Mouse (Mus musculus): ENCODE results near the gene Itga11. TPM values are rescaled to one million over a fixed set of nuclear protein-coding genes. Genes with fewer than 3 reads are reported as not detected.
"Not testable (repeated sequence)": the region's sequence is repeated elsewhere in the genome, so short reads cannot be mapped to it uniquely, and the experiment has no call there.

Itga11 gene
- polyA plus RNA-seq, 1 experiment from 2014 or later: 0.50 TPM

DNA sequence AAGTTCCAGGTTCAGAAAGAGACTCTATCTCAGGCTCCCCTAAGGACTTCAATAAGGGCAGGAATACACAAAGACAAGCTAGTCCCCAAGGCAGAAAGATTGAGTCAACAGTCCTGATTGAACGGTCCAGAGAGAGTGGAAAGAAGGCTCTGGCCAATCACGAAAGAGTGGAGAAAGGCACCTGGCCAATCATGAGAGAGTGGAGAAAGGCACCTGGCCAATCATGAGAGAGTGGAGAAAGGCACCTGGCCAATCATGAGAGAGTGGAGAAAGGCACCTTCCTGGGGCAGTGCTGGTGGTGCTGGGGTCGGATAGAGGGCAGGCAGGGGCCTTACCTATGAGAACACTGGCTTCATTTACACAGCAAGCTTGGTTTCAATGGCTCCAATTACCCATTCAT is 28.2 kb upstream of the Itga11 start:
- no peaks in the 10 kb centered on the region for H3K4me1 ChIP-seq (ENCODE audit: control insufficient read depth, insufficient read depth, low read length)
- H3K9ac ChIP-seq (ENCODE audit: low read length): no peak overlapping the region
- no peak overlapping the region for H3K4me3 ChIP-seq (ENCODE audit: low read length)
- 80% methylated on average over 3 of the region's 3 CpGs for WGBS
- no peaks in the 10 kb centered on the region for H3K27me3 ChIP-seq (ENCODE audit: control insufficient read depth, insufficient read depth, low read length)
- no peak overlapping the region for H3K27ac ChIP-seq (ENCODE audit: low read length)
- no peaks in the 10 kb centered on the region for H3K36me3 ChIP-seq (ENCODE audit: control insufficient read depth, insufficient read depth)
- no peak for ATAC-seq (replicated peaks; ENCODE audit: extremely low read depth, insufficient read depth, low FRiP score)
- H3K4me2 ChIP-seq (ENCODE audit: low read depth, low read length): no peak overlapping the region
- H3K9me3 ChIP-seq (replicated peaks; ENCODE audit: control insufficient read depth, low read length): no peaks in the 10 kb centered on the region

DNA sequence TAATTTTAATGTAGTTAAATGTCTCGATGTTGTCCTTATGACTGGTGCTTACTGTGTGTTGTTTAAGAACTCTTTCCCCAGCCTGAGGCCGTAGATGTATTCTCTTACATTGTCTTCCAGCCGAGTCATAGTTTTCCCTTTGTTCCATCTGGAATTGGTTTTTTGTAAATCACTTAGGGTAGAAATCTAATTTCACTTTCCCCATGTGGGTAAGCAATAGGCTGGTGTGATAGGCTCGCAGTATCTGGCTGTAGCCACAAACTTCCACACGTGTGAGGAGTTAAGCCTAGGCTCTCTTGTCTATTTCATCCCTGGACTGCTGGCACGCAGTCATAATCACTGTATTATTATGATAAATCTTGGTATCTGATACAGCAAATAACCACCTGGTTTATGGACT is 26.9 kb upstream of the Itga11 start:
- no peak overlapping the region for H3K4me3 ChIP-seq (ENCODE audit: low read length)
- 86% methylated on average over 6 of the region's 6 CpGs for WGBS
- H3K27me3 ChIP-seq (ENCODE audit: control insufficient read depth, insufficient read depth, low read length): no peaks in the 10 kb centered on the region
- no peaks in the 10 kb centered on the region for H3K36me3 ChIP-seq (ENCODE audit: control insufficient read depth, insufficient read depth)
- H3K4me2 ChIP-seq (ENCODE audit: low read depth, low read length): no peak overlapping the region
- H3K4me1 ChIP-seq (ENCODE audit: control insufficient read depth, insufficient read depth, low read length): no peaks in the 10 kb centered on the region
- H3K27ac ChIP-seq (ENCODE audit: low read length): no peak overlapping the region
- ATAC-seq (replicated peaks; ENCODE audit: extremely low read depth, insufficient read depth, low FRiP score): no peak
- H3K9ac ChIP-seq (ENCODE audit: low read length): no peak overlapping the region
- H3K9me3 ChIP-seq (replicated peaks; ENCODE audit: control insufficient read depth, low read length): no peaks in the 10 kb centered on the region

DNA sequence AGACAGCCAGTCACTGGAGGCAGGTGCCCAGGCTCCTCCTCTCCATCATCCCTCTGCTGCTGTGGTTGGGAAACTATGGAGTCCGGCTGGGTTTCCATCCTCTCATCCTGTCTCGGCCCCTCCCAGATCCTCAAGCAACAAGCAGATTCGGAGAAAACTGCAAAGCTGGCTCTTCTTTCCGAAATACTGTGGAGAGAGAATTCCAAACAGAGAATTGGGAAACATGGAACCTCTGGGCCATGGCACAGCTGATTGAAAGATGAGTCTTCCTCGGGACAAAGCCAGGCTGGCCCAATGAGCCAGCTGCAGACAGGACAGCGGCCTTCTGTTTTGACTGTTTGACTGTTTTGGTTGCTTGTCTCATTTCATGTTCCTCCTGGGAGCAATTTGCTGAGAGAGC is 23.3 kb upstream of the Itga11 start:
- Histone ChIP-seq H3K27me3 (ENCODE audit: control insufficient read depth, insufficient read depth, low read length) (no peaks in the 10 kb centered on the region), H3K4me1 (ENCODE audit: control insufficient read depth, insufficient read depth, low read length) (no peaks in the 10 kb centered on the region), H3K9me3 (replicated peaks; ENCODE audit: control insufficient read depth, low read length) (no peaks in the 10 kb centered on the region), H3K9ac (ENCODE audit: low read length) (no peak overlapping the region), H3K27ac (ENCODE audit: low read length) (no peak overlapping the region), H3K4me3 (ENCODE audit: low read length) (no peak overlapping the region), H3K4me2 (ENCODE audit: low read depth, low read length) (no peak overlapping the region), H3K36me3 (ENCODE audit: control insufficient read depth, insufficient read depth) (no peaks in the 10 kb centered on the region)
- no peak for ATAC-seq (replicated peaks; ENCODE audit: extremely low read depth, insufficient read depth, low FRiP score)
- WGBS: 65% methylated on average over 6 of the region's 6 CpGs

DNA sequence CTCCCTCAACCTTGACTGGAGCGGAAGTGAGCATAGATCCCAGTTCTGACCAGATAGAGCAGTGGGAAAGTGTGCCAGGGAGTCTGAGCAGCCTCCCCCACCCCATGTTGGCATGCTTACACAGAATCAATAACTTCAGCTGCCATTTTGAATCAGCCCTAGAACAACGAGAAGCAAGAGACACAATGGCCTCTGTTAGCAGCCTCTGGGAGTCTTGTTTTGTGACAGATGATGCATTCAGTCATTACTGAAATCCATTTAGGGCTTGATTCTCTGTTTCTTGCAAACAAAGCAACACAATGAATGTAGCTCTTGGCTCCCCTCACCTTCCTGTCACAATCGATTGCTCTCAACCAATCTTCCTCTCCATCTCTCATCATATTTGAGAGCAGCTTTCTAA is 19.6 kb upstream of the Itga11 start:
- Histone ChIP-seq H3K4me1 (ENCODE audit: control insufficient read depth, insufficient read depth, low read length) (no peaks in the 10 kb centered on the region), H3K36me3 (ENCODE audit: control insufficient read depth, insufficient read depth) (no peaks in the 10 kb centered on the region), H3K4me2 (ENCODE audit: low read depth, low read length) (no peak overlapping the region), H3K9me3 (replicated peaks; ENCODE audit: control insufficient read depth, low read length) (no peaks in the 10 kb centered on the region), H3K4me3 (ENCODE audit: low read length) (no peak overlapping the region), H3K9ac (ENCODE audit: low read length) (no peak overlapping the region), H3K27me3 (ENCODE audit: control insufficient read depth, insufficient read depth, low read length) (no peaks in the 10 kb centered on the region), H3K27ac (ENCODE audit: low read length) (no peak overlapping the region)
- WGBS: 83% methylated on average over 3 of the region's 3 CpGs
- no peak for ATAC-seq (replicated peaks; ENCODE audit: extremely low read depth, insufficient read depth, low FRiP score)

DNA sequence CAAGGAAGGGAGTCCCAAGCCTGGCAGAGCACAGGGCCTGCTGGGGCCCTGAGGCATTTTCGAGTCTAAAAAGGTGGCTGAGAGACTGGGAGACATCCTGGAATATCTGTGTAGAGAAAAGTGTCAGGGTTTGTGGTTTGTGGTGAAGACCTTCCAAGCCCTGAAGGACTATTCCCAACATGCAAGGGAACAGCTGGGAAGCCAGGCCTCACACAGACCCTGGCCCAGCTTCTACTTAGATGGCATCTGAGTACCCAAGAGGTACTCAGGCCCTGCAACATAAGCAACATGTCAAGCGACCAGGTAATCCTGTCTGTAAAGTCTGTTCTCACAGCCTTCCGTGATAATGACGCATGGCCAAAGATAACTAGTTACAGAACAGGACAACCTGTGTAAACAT is 18.6 kb upstream of the Itga11 start:
- Histone ChIP-seq H3K27me3 (ENCODE audit: control insufficient read depth, insufficient read depth, low read length) (no peaks in the 10 kb centered on the region), H3K4me2 (ENCODE audit: low read depth, low read length) (no peak overlapping the region), H3K9me3 (replicated peaks; ENCODE audit: control insufficient read depth, low read length) (no peaks in the 10 kb centered on the region), H3K9ac (ENCODE audit: low read length) (no peak overlapping the region), H3K4me3 (ENCODE audit: low read length) (no peak overlapping the region), H3K4me1 (ENCODE audit: control insufficient read depth, insufficient read depth, low read length) (no peaks in the 10 kb centered on the region), H3K36me3 (ENCODE audit: control insufficient read depth, insufficient read depth) (no peaks in the 10 kb centered on the region), H3K27ac (ENCODE audit: low read length) (no peak overlapping the region)
- ATAC-seq (replicated peaks; ENCODE audit: extremely low read depth, insufficient read depth, low FRiP score): no peak
- 61% methylated on average over 4 of the region's 4 CpGs for WGBS

DNA sequence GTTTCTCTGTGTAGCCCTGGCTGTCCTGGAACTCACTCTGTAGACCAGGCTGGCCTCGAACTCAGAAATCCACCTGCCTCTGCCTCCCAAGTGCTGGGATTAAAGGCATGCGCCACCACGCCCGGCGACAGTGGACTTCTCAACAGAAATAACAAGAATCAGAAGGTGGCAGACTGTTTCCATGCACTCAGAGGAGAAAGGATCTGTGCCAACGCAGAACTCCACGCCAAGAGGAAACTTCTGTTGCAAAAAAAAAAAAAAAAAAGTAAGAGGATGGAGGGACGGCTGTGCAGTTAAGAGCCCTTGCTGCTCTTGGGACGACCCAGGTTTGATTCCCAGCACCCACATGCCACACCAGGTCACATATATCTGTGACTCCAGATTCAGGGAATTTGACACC is 16.7 kb upstream of the Itga11 start:
- not testable (repeated sequence) for H3K4me3 ChIP-seq (ENCODE audit: low read length); H3K9ac ChIP-seq (ENCODE audit: low read length); H3K36me3 ChIP-seq (ENCODE audit: control insufficient read depth, insufficient read depth); H3K4me1 ChIP-seq (ENCODE audit: control insufficient read depth, insufficient read depth, low read length); H3K27me3 ChIP-seq (ENCODE audit: control insufficient read depth, insufficient read depth, low read length); H3K4me2 ChIP-seq (ENCODE audit: low read depth, low read length); ATAC-seq (replicated peaks; ENCODE audit: extremely low read depth, insufficient read depth, low FRiP score); H3K9me3 ChIP-seq (replicated peaks; ENCODE audit: control insufficient read depth, low read length); H3K27ac ChIP-seq (ENCODE audit: low read length)
- 89% methylated on average over 9 of the region's 9 CpGs for WGBS

DNA sequence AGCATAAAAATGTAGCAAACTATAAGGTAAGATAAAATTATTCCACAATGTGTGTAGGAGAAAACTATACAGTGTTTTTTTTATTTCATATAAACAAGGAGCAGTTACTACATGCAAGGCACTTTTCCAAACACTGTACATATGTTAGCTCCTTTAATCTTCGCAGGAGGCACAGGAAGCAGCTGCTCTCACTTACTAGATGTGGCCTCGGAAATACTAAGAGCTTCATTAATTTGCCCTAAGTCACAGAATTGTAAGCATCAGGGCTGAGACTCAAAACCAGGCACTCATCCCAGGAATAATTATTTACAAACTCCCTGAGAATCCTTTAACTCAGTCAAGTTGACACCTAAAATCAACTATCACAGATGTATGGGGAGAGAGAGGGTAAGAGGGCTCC is 14.2 kb upstream of the Itga11 start:
- Histone ChIP-seq H3K27ac (ENCODE audit: low read length) (no peak overlapping the region), H3K27me3 (ENCODE audit: control insufficient read depth, insufficient read depth, low read length) (no peaks in the 10 kb centered on the region), H3K4me1 (ENCODE audit: control insufficient read depth, insufficient read depth, low read length) (no peaks in the 10 kb centered on the region), H3K4me3 (ENCODE audit: low read length) (no peak overlapping the region), H3K9ac (ENCODE audit: low read length) (no peak overlapping the region), H3K36me3 (ENCODE audit: control insufficient read depth, insufficient read depth) (no peaks in the 10 kb centered on the region), H3K4me2 (ENCODE audit: low read depth, low read length) (no peak overlapping the region), H3K9me3 (replicated peaks; ENCODE audit: control insufficient read depth, low read length) (no peaks in the 10 kb centered on the region)
- no peak for ATAC-seq (replicated peaks; ENCODE audit: extremely low read depth, insufficient read depth, low FRiP score)
- 65% methylated on average over 2 of the region's 2 CpGs for WGBS

DNA sequence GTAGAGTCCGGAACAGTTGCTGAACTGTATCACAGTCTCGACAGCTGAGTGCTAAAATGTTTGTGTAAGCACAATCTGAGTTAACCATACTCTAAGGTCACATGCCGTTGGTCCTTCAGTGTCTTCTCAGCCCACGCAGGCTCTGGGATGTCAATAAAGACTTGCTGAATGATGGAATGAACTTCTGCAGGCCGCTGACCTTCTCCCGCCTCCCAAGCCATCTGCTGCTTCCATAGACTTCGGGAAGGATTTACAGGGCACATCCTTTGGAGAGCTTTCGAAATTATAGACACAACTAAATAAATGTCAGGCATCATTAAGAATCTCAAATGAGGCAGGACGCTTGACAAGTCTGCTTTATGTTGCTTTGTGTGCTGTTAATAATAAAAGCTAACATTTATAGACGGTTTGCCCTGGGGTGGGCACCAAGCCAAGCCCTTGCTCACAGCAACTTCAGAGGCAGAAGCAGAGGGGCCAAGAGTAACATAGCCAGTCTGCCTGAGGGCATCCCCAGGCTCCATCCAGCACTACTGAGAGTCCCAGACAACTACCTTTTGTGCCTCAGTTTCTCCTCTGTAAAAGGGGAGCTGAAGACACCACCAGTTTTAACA is 13.4 kb upstream of the Itga11 start:
- WGBS: 46% methylated on average over 10 of the region's 10 CpGs
- Histone ChIP-seq H3K4me3 (ENCODE audit: low read length) (no peak overlapping the region), H3K9me3 (replicated peaks; ENCODE audit: control insufficient read depth, low read length) (no peaks in the 10 kb centered on the region), H3K4me1 (ENCODE audit: control insufficient read depth, insufficient read depth, low read length) (no peaks in the 10 kb centered on the region), H3K36me3 (ENCODE audit: control insufficient read depth, insufficient read depth) (no peaks in the 10 kb centered on the region), H3K27ac (ENCODE audit: low read length) (no peak overlapping the region), H3K9ac (ENCODE audit: low read length) (no peak overlapping the region), H3K27me3 (ENCODE audit: control insufficient read depth, insufficient read depth, low read length) (no peaks in the 10 kb centered on the region), H3K4me2 (ENCODE audit: low read depth, low read length) (no peak overlapping the region)
- no peak for ATAC-seq (replicated peaks; ENCODE audit: extremely low read depth, insufficient read depth, low FRiP score)

DNA sequence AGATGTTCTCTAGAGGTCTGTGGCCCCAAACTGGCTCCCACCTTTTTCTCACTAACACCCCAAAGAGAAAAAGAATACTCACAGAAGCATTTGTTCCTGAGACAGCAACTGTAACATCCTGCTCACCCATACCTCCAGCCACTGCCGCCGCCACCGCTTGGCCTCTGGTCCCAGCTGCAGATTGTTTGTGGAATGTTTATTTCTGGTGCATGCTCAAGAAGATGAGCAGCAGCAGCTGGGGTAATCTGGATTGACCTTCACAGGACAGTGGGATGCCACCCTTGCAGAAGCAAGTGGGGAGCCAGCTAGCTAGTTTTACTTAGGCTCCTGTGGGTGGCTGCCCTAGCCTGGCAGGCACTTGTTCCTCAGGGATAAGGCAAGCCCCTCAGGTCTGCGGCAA is 11.7 kb upstream of the Itga11 start:
- no peak overlapping the region for H3K9ac ChIP-seq (ENCODE audit: low read length)
- H3K4me2 ChIP-seq (ENCODE audit: low read depth, low read length): no peak overlapping the region
- no peak for ATAC-seq (replicated peaks; ENCODE audit: extremely low read depth, insufficient read depth, low FRiP score)
- H3K4me3 ChIP-seq (ENCODE audit: low read length): no peak overlapping the region
- H3K36me3 ChIP-seq (ENCODE audit: control insufficient read depth, insufficient read depth): no peaks in the 10 kb centered on the region
- H3K27me3 ChIP-seq (ENCODE audit: control insufficient read depth, insufficient read depth, low read length): no peaks in the 10 kb centered on the region
- H3K4me1 ChIP-seq (ENCODE audit: control insufficient read depth, insufficient read depth, low read length): no peaks in the 10 kb centered on the region
- H3K27ac ChIP-seq (ENCODE audit: low read length): no peak overlapping the region
- WGBS: 65% methylated on average over 4 of the region's 4 CpGs
- no peaks in the 10 kb centered on the region for H3K9me3 ChIP-seq (replicated peaks; ENCODE audit: control insufficient read depth, low read length)

DNA sequence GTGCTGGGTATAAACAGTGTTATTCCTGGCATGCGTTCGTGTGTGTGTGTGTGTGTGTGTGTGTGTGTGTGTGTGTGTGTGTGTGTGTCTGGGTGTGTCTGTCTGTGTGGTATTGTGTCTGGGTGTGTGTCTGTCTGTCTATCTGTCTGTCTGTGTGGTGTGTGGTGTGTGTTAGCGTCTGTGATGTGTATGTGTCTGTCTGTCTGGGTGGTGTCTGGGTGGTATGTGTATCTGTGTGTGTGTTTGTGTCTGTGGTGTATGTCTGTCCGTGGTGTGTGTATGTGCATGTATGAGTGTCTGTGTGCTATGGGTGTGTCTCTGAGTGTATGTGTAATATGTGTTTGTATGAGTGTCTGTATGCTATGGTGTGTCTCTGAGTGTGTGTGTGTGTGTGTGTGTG is 9.1 kb upstream of the Itga11 start:
- no peak for ATAC-seq (replicated peaks; ENCODE audit: extremely low read depth, insufficient read depth, low FRiP score)
- no peaks in the 10 kb centered on the region for H3K4me1 ChIP-seq (ENCODE audit: control insufficient read depth, insufficient read depth, low read length)
- 88% methylated on average over 4 of the region's 4 CpGs for WGBS
- no peak overlapping the region for H3K4me3 ChIP-seq (ENCODE audit: low read length)
- H3K4me2 ChIP-seq (ENCODE audit: low read depth, low read length): no peak overlapping the region
- no peak overlapping the region for H3K9ac ChIP-seq (ENCODE audit: low read length)
- H3K36me3 ChIP-seq (ENCODE audit: control insufficient read depth, insufficient read depth): no peaks in the 10 kb centered on the region
- H3K27ac ChIP-seq (ENCODE audit: low read length): no peak overlapping the region
- no peaks in the 10 kb centered on the region for H3K9me3 ChIP-seq (replicated peaks; ENCODE audit: control insufficient read depth, low read length)
- no peaks in the 10 kb centered on the region for H3K27me3 ChIP-seq (ENCODE audit: control insufficient read depth, insufficient read depth, low read length)

All from heart, embryonic 16.5 days (tissue).